In the genomic region with DNA sequence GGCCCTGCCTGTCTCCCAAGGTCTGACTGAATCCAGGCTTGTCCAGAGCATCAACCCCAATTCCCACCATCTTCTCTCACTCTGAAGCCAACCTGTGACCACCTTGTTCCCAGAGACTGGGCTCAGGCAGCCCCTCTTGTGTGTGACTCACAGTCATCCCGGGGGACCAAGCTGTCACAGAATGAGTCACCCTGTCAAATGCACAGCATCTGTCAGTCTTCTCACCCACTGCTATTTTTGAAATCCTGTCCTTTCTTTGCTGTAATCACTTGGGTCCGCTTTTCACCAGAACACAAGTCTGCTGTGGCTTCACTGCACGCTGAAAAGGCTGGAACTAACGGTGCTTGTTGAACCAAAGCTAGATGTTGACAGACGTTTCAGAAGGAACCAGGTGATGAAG, we compare ENCODE assay signal across 26 mouse cellular contexts.
DNase-seq lines count a peak whose midpoint lies in the region; ATAC-seq lines count a peak whose summit lies in the region.
"Had no signal": no experiment of that assay in that cellular context is flagged by ENCODE, and none has a peak within 500 bp of the region (broad histone marks: within the 10 kb centered on the region; RNA-seq: fewer than 3 reads in every experiment).

No protein-coding gene starts in this region.

- H3K27ac ChIP-seq in heart, embryonic 11.5 days (ENCODE audit: low read depth, low read length), result 0 out of 2 replicates have a peak overlapping the region, but pooled peaks have one; percentile 15
- H3K27ac ChIP-seq: intestine, embryonic 15.5 days; kidney, postnatal 0 days; left cerebral cortex, adult 2 months; liver, embryonic 13.5 days; midbrain, embryonic 13.5 days had no signal

- no peak overlapping the region for H3K9ac ChIP-seq in heart, embryonic 11.5 days (ENCODE audit: low read depth, low read length)
- H3K9ac ChIP-seq: intestine, embryonic 15.5 days; liver, embryonic 13.5 days; midbrain, embryonic 13.5 days; neural tube, embryonic 15.5 days had no signal

- H3K9me3 ChIP-seq in heart, embryonic 11.5 days (replicated peaks; ENCODE audit: control insufficient read depth, low read length), result no peaks in the 10 kb centered on the region
- H3K9me3 ChIP-seq: intestine, embryonic 15.5 days; liver, embryonic 13.5 days; midbrain, embryonic 13.5 days; neural tube, embryonic 15.5 days had no signal

- no peaks in the 10 kb centered on the region for H3K27me3 ChIP-seq in heart, embryonic 11.5 days (ENCODE audit: control insufficient read depth, insufficient read depth, low read length)
- H3K27me3 ChIP-seq: intestine, embryonic 15.5 days; midbrain, embryonic 13.5 days; neural tube, embryonic 15.5 days had no signal

- peaks cover 12% of the 10 kb centered on the region for H3K4me1 ChIP-seq in heart, embryonic 11.5 days (ENCODE audit: control insufficient read depth, insufficient read depth, low read length)
- H3K4me1 ChIP-seq: intestine, embryonic 15.5 days; midbrain, embryonic 13.5 days had no signal

- H3K4me3 ChIP-seq in heart, embryonic 11.5 days (ENCODE audit: low read depth, low read length), result no peak overlapping the region
- H3K4me3 ChIP-seq: erythroblast, embryonic 14.5 days; intestine, embryonic 15.5 days; left cerebral cortex, adult 2 months; liver, embryonic 13.5 days; megakaryocyte, embryonic 14.5 days; midbrain, embryonic 13.5 days; neural tube, embryonic 15.5 days had no signal

- ATAC-seq in heart, embryonic 11.5 days (replicated peaks; ENCODE audit: insufficient number of reproducible peaks, low FRiP score, low TSS enrichment), result no peak
- ATAC-seq: forebrain, embryonic 16.5 days; intestine, embryonic 15.5 days; lung, postnatal 0 days; midbrain, embryonic 13.5 days had no signal

- H3K4me2 ChIP-seq in heart, embryonic 11.5 days, result no peak overlapping the region
- H3K4me2 ChIP-seq: intestine, embryonic 15.5 days; liver, embryonic 13.5 days; midbrain, embryonic 13.5 days; neural tube, embryonic 15.5 days had no signal

- no peaks in the 10 kb centered on the region for H3K36me3 ChIP-seq in heart, embryonic 11.5 days (ENCODE audit: control insufficient read depth, insufficient read depth, low read length)
- H3K36me3 ChIP-seq: intestine, embryonic 15.5 days; liver, embryonic 13.5 days; midbrain, embryonic 13.5 days; neural tube, embryonic 15.5 days had no signal

- WGBS in heart, embryonic 11.5 days (ENCODE audit: insufficient replicate concordance), result 44% methylated on average over 5 of the region's 5 CpGs

- no peak for DNase-seq in heart, adult 9 months (ENCODE audit: low spot score in 2 of 2)
- DNase-seq in right cerebral cortex, adult 18-20 months, result peak; percentile 18
- DNase-seq in right cerebral cortex, postnatal 4 days, result no peak
- peak; percentile 35 for DNase-seq in layer of hippocampus, adult 9-10 months (ENCODE audit: low spot score)
- DNase-seq in spleen, postnatal 4 days (ENCODE audit: low spot score in 2 of 2), result no peak
- DNase-seq in spleen, adult 18-20 months, result no peak
- DNase-seq: adrenal gland, postnatal 14 days; cerebellum, adult 18-20 months; gastrocnemius, postnatal 10 days; heart, postnatal 4 days; kidney, adult 2 months; kidney, postnatal 4 days; liver, embryonic 13.5 days; lung, adult 18-20 months; retina, postnatal 1 day; right cerebral cortex, postnatal 25 days had no signal

Comparison
In these comparisons a context has a peak if more than half of its experiments do, and no peak if none do; other contexts are left out.
1. DNase-seq: peak in right cerebral cortex, adult 18-20 months (single experiment) and layer of hippocampus, adult 9-10 months (single experiment); none in heart, adult 9 months (0 of 2), right cerebral cortex, postnatal 4 days (single experiment), spleen, postnatal 4 days (0 of 2) and spleen, adult 18-20 months (0 of 2).